Mouse (Mus musculus): ENCODE data around the gene Pttg1. TPM values are rescaled to one million over a fixed set of nuclear protein-coding genes. Genes with fewer than 3 reads are reported as not detected.

Gene Pttg1
- total and polyA plus RNA-seq, 3 experiments = 153 to 276 (median 258) TPM

- Histone ChIP-seq H3K79me2 (replicated peaks; ENCODE audit: control insufficient read depth, extremely low read depth, insufficient read depth, poor library complexity, severe bottlenecking) (peaks cover 7% of the 10 kb centered on the region; the same call in 1 of the 2 replicates), H3K36me3 (replicated peaks in 1 of 2; ENCODE audit: control insufficient read depth in 1 of 2, insufficient read depth in 1 of 2, low read length in 1 of 2) (no peaks in the 10 kb centered on the region), H3K27ac (ENCODE audit: insufficient read depth, low read depth) (peak overlapping the region; percentile 80), H3K9ac (ENCODE audit: insufficient read depth, low read depth) (peak overlapping the region; percentile 20), H3K27me3 (replicated peaks) (no peaks in the 10 kb centered on the region), H3K4me2 (ENCODE audit: insufficient read depth, low read depth, poor library complexity, severe bottlenecking) (peak overlapping the region; percentile 87), H3K4me3 (replicated peaks in 1 of 3; ENCODE audit: low read depth in 2 of 3, low read length in 2 of 3, poor library complexity in 1 of 3) (peak overlapping the region in 1 of 3 experiments; percentile 4), H3K4me1 (ENCODE audit: control insufficient read depth in 1 of 2, insufficient read depth in 2 of 2) (peaks cover 15 to 41% of the 10 kb centered on the region in 2 experiments), H3K9me3 (replicated peaks; ENCODE audit: low read length) (no peaks in the 10 kb centered on the region)
- in situ Hi-C loops (cut with MboI; ENCODE audit: low pct_ligation_motif_present, low pct_unique_long_range_greater_than_20kb, low sequenced_read_pairs) = no loop called here
- dilution Hi-C loops (cut with MboI; ENCODE audit: extremely low pct_ligation_motif_present, extremely low pct_unique_long_range_greater_than_20kb, low sequenced_read_pairs) = no loop called here
- peak; percentile 78 for TF ChIP-seq USF1 (IDR thresholded peaks at IDR 0.05; ENCODE audit: low read depth, low read length)
- peak; percentile 82 for TF ChIP-seq IRF4 (IDR thresholded peaks at IDR 0.05; ENCODE audit: low read depth, low read length)
- TF ChIP-seq TCF12 (IDR thresholded peaks at IDR 0.05; ENCODE audit: low read depth, low read length) = peak; percentile 51; the same call in 1 of the 2 replicates
- TF ChIP-seq MYC (IDR thresholded peaks at IDR 0.05; ENCODE audit: low read depth, low read length) = peak; percentile 27; the same call in 1 of the 2 replicates
- no peak for TF ChIP-seq RAD21 (IDR thresholded peaks at IDR 0.05; ENCODE audit: low read depth, low read length)
- TF ChIP-seq ZKSCAN1 (IDR thresholded peaks at IDR 0.05; ENCODE audit: borderline replicate concordance, low read depth, low read length) = no peak
- no peak for TF ChIP-seq POLR2AphosphoS2 (IDR thresholded peaks at IDR 0.05; ENCODE audit: low read depth, low read length)
- TF ChIP-seq BHLHE40 (IDR thresholded peaks at IDR 0.05; ENCODE audit: low read depth, low read length) = peak; percentile 92
- 0 out of 2 replicates have a peak, but pooled peaks have one; percentile 40 for TF ChIP-seq ELF1 (IDR thresholded peaks at IDR 0.05; ENCODE audit: low read depth, low read length)
- peak; percentile 95 for TF ChIP-seq CHD1 (IDR thresholded peaks at IDR 0.05; ENCODE audit: low read depth, low read length)
- peak; percentile 26; the same call in 1 of the 2 replicates for TF ChIP-seq NELFE (IDR thresholded peaks at IDR 0.05; ENCODE audit: low read depth, low read length)
- no peak for TF ChIP-seq GABPA (IDR thresholded peaks at IDR 0.05; ENCODE audit: insufficient replicate concordance, low read depth, low read length)
- no peak for TF ChIP-seq HCFC1 (IDR thresholded peaks at IDR 0.05; ENCODE audit: low read depth, low read length)
- no peak for TF ChIP-seq KAT2A (IDR thresholded peaks at IDR 0.05; ENCODE audit: insufficient replicate concordance, low read length)
- TF ChIP-seq JUN (IDR thresholded peaks at IDR 0.05; ENCODE audit: insufficient read depth, low read depth, low read length) = peak; percentile 43
- TF ChIP-seq ZMIZ1 (IDR thresholded peaks at IDR 0.05; ENCODE audit: low read depth, low read length) = 0 out of 2 replicates have a peak, but pooled peaks have one; percentile 55
- TF ChIP-seq MAX (IDR thresholded peaks at IDR 0.05; ENCODE audit: low read length) = peak; percentile 59; the same call in 1 of the 2 replicates
- peak; percentile 71 for TF ChIP-seq EP300 (IDR thresholded peaks at IDR 0.05; ENCODE audit: low read length)
- TF ChIP-seq ETS1 (conservative IDR thresholded peaks at IDR 0.05; ENCODE audit: low read depth, low read length) = peak; percentile 60
- TF ChIP-seq MXI1 (IDR thresholded peaks at IDR 0.05; ENCODE audit: low read depth, low read length) = peak; percentile 43; the same call in 1 of the 2 replicates
- TF ChIP-seq TBP (conservative IDR thresholded peaks at IDR 0.05; ENCODE audit: low read depth, low read length) = 0 out of 2 replicates have a peak, but pooled peaks have one; percentile 30
- TF ChIP-seq USF2 (conservative IDR thresholded peaks at IDR 0.05; ENCODE audit: low read depth, low read length) = peak; percentile 73
- peak; percentile 79 for TF ChIP-seq MEF2A (IDR thresholded peaks at IDR 0.05; ENCODE audit: borderline replicate concordance, low read depth, low read length)
- TF ChIP-seq POLR2A (IDR thresholded peaks at IDR 0.05; ENCODE audit: low read depth, low read length) = peak; percentile 32
- TF ChIP-seq ZNF384 (IDR thresholded peaks at IDR 0.05; ENCODE audit: low read depth, low read length) = no peak
- TF ChIP-seq MAFK (IDR thresholded peaks at IDR 0.05; ENCODE audit: insufficient replicate concordance, low read length) = no peak
- TF ChIP-seq PAX5 (IDR thresholded peaks at IDR 0.05; ENCODE audit: low read length) = no peak
- TF ChIP-seq SMC3 (IDR thresholded peaks at IDR 0.05; ENCODE audit: low read depth, low read length) = no peak
- TF ChIP-seq CHD2 (IDR thresholded peaks at IDR 0.05; ENCODE audit: low read length) = peak; percentile 78
- no peak; the same call in 1 of the 2 replicates for TF ChIP-seq SIN3A (IDR thresholded peaks at IDR 0.05; ENCODE audit: low read length)
- 0 out of 2 replicates have a peak, but pooled peaks have one; percentile 49 for TF ChIP-seq MAZ (IDR thresholded peaks at IDR 0.05; ENCODE audit: low read depth, low read length)
- peak; percentile 8; the same call in 1 of the 2 replicates for TF ChIP-seq JUND (conservative IDR thresholded peaks at IDR 0.05; ENCODE audit: low read depth, low read length)
- 0 out of 2 replicates have a peak, but pooled peaks have one; percentile 49 for TF ChIP-seq RCOR1 (conservative IDR thresholded peaks at IDR 0.05; ENCODE audit: low read depth, low read length)
- peak; percentile 37 for DNase-seq (ENCODE audit: extremely low read depth)
Measured at GRCm38 (mm10) chr11:43395073-43395948, 30.7 kb downstream of the Pttg1 start.
